Mouse (Mus musculus) heart, adult 9 months (tissue): Measurements from ENCODE around the gene Epha4.

ENCODE experiments used
- DNase-seq, 2 experiments: peaks; one replicate each; pipeline ENCODE4 v3.0.0; 2022; ENCODE audit warnings: low spot score in 2 of 2

The Epha4 gene

GRCm38 (mm10) chr1:77407417-77407816 lies 107.5 kb downstream of the Epha4 start:
- no peak for DNase-seq

- DNase-seq: no peak
Observed at GRCm38 (mm10) chr1:77406631-77407030, 108.3 kb downstream of the Epha4 start.

GRCm38 (mm10) chr1:77404537-77404936 lies 110.4 kb downstream of the Epha4 start:
- DNase-seq: peak in 1 of 2 experiments; percentile 19

DNA sequence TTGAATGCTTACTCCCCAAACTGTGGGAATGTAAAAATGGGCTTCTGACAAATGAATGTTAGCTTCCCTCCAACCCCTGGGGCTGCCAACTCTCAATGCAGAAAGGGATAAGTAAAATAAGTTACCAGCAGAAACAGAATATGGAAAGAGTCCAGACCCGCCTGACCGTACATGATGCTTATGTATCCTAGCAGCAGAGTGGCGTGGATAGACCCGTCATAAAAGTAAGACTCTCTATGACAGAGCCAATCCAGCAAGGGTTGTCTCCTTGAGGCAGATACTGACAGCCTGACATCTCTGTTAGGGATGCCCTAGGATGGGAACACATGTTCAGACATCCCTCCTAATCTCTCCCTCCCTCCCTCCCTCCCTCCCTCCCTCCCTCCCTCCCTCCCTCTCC lies 111.9 kb downstream of the Epha4 start:
- DNase-seq: no peak

- no peak for DNase-seq
Observed at GRCm38 (mm10) chr1:77401465-77401864, 113.4 kb downstream of the Epha4 start.

GRCm38 (mm10) chr1:77391590-77391989 lies 123.3 kb downstream of the Epha4 start:
- no peak for DNase-seq

- DNase-seq: no peak
Observed at GRCm38 (mm10) chr1:77389069-77389468, 125.8 kb downstream of the Epha4 start.

DNA sequence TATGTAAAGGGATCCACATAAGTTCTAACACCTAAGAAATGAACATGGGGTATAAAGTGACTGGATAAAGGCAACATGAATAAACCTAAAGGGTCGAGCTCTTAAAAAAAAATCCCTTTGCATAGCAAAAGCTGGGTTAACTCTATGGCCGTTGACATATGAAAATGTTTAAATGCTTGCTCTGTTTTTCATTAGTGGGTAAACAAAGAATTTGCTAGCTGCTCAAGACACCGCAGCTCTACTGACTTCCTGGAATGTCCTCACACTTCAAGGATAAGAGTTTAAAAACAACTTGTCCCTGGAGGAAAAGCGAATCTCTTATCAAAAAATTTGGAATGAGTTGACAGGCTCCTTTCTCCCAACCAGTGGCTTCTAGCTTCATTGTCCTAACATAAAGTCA lies 126.3 kb downstream of the Epha4 start:
- no peak for DNase-seq

GRCm38 (mm10) chr1:77385613-77386012 lies 129.3 kb downstream of the Epha4 start:
- no peak for DNase-seq

DNA sequence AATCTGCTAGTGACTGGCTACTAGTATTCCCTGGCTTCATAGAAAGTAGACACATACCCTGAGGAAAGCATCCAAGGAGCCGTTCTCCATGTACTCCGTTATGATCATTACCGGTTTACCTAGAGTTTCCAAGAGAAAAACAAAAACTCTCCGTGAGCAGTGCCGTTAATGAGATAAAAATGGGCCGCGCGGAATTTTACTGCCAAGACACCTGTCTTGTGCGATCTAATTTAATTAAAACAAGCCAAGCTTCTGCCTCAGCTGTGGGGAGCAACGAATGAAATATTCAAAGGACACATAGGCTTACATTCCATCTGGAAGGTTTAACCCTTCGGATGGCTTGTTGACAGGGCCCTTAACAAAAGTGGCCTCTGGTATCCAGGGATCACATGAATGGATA lies 131.4 kb downstream of the Epha4 start:
- no peak for DNase-seq

- DNase-seq: no peak
Observed at GRCm38 (mm10) chr1:77377550-77377980, 137.3 kb downstream of the Epha4 start.

- no peak for DNase-seq
Observed at GRCm38 (mm10) chr1:77374054-77374453, 140.8 kb downstream of the Epha4 start.

- DNase-seq: peak; percentile 32 to 36
Observed at GRCm38 (mm10) chr1:77370921-77371320, 144.0 kb downstream of the Epha4 start.

DNA sequence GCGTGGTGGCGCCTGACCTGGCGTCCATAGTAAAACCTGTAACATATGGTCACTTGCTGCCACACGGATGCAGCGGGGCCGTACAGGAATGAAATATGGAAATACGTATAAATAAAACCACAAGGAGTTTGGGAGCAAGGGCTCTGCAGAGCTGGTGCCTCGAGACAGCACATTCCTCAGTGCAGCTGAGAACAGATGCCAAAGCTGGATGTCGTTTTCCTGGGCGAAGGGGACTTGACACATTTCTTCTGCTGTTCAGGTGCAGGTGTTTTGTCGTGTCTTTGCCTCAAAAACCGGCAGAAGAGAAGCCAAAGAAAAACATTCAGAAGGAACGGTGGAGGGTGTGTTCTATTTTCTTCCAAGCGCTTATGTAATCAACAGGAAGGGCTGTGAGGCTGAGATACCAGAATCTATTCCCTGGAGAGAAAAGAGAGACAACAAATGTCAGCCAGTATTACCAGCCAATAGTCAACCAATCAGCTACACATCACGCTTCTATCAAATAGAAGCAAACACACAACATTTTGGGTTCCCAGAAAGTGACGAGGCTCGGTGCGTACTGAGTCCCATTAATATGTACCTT lies 145.5 kb downstream of the Epha4 start:
- peak; percentile 67 to 71 for DNase-seq

GRCm38 (mm10) chr1:77365850-77366249 lies 149.0 kb downstream of the Epha4 start:
- no peak for DNase-seq

DNA sequence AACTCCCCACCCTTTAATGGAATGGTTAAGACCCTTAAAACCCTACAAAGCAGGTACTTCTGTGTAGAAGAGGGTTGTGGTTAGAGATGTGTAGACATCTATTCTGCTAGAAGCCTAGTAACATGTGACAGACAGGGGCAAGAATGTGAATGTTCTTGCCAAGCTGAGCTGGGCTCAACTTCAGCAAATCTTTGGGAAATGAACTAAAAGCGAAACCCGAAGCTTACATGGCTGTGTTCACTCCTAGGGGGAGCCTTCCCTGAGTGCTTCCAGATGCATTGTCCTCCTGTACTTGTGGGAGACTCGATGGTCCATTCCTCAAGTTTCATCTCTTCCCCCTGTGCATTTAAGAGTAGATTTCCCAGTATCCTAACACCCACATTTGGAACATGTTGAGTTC lies 150.3 kb downstream of the Epha4 start:
- DNase-seq: peak; percentile 53

- no peak for DNase-seq
Observed at GRCm38 (mm10) chr1:77363848-77364247, 151.0 kb downstream of the Epha4 start.

GRCm38 (mm10) chr1:77346459-77346858 lies 168.4 kb downstream of the Epha4 start:
- DNase-seq: no peak

- DNase-seq: no peak
Observed at GRCm38 (mm10) chr1:77343792-77344191, 171.1 kb downstream of the Epha4 start.

- no peak for DNase-seq
Observed at GRCm38 (mm10) chr1:77339701-77340100, 175.2 kb downstream of the Epha4 start.

GRCm38 (mm10) chr1:77338346-77338745 lies 176.5 kb downstream of the Epha4 start:
- DNase-seq: no peak

GRCm38 (mm10) chr1:77336937-77337336 lies 178.0 kb downstream of the Epha4 start:
- DNase-seq: no peak

DNA sequence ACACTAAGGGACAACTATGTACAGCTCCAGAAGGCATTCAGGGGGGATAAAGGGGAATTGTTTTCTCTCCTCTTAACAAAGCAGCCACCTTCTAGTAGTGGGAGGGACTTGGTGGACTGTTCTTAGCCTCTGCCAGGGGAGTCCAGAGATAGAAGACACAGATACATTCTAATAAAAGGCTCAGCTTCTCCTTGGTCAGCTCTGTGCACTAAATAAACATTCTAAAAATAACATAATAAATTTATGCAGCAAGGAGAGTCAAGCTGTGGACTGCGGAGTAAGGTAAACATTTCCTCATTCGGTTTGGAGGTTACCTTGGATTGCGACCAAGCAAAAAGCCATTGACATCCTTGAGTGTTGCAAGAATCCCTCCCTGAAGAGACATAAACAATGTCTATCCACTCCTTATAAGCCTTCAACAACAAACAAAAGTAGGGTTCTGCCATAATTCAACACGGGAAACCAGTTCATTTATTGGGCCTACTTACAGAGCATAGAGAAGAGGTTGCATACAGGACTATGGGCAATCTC lies 196.2 kb downstream of the Epha4 start:
- DNase-seq: no peak
